Mouse (Mus musculus) hindbrain, embryonic 11.5 days (tissue): ENCODE data around the gene Apba2. TPM values are rescaled to one million over a fixed set of nuclear protein-coding genes. Genes with fewer than 3 reads are reported as not detected.

ENCODE experiments used
- ATAC-seq: fragments of 200-750 bp; cut with Nextera tagmentation; 2 replicates; pipeline ENCODE4 v1.8.0; 2017; ENCODE audit warnings: mild to moderate bottlenecking, moderate TSS enrichment, moderate library complexity; ENCODE audit not compliant: low FRiP score
- DNase-seq: peaks from one replicate; pipeline ENCODE4 v3.0.0-alpha.2; 2015; ENCODE audit warnings: low spot score
- H3K27ac ChIP-seq: fragments of 300-500 bp; sonication (generic); 2 replicates; pipeline ENCODE4 v1.5.1; 2014; ENCODE audit warnings: mild to moderate bottlenecking, low read depth, low read length
- H3K27me3 ChIP-seq: fragments of 300-500 bp; sonication (generic); 2 replicates; pipeline ENCODE4 v1.6.1; 2014; ENCODE audit warnings: mild to moderate bottlenecking, low read length, moderate library complexity, mixed read lengths; ENCODE audit not compliant: control insufficient read depth, insufficient read depth
- H3K36me3 ChIP-seq: fragments of 300-500 bp; sonication (generic); 2 replicates; pipeline ENCODE4 v1.6.1; 2014; ENCODE audit warnings: mild to moderate bottlenecking, low read length, moderate library complexity, mixed read lengths; ENCODE audit not compliant: control insufficient read depth, insufficient read depth
- H3K4me1 ChIP-seq: fragments of 300-500 bp; sonication (generic); replicated peaks from 2 replicates; pipeline ENCODE4 v1.6.1; 2014; ENCODE audit warnings: low read length, mixed read lengths; ENCODE audit not compliant: control insufficient read depth, insufficient read depth
- H3K4me2 ChIP-seq: fragments of 300-500 bp; sonication (generic); replicated peaks from 2 replicates; pipeline ENCODE4 v1.6.1; 2014; ENCODE audit warnings: mild to moderate bottlenecking, low read depth, low read length
- H3K4me3 ChIP-seq: fragments of 300-500 bp; sonication (generic); 2 replicates; pipeline ENCODE4 v1.5.1; 2014; ENCODE audit warnings: low read depth, low read length
- H3K9ac ChIP-seq: fragments of 300-500 bp; sonication (generic); 2 replicates; pipeline ENCODE4 v1.6.1; 2014; ENCODE audit warnings: low read depth, low read length
- H3K9me3 ChIP-seq: fragments of 300-500 bp; sonication (generic); 2 replicates; pipeline ENCODE4 v1.6.1; 2016; ENCODE audit warnings: low read length; ENCODE audit not compliant: control insufficient read depth
- WGBS: fragments of 180-500 bp; shearing (Covaris S2); extraction: QIAGEN DNeasy Blood & Tissue Kit; methylation state at CpG from one replicate; pipeline ENCODE4 v1.1.7; 2014; 5-methylcytosine and 5-hydroxymethylcytosine counted together
- polyA plus RNA-seq: library from polyadenylated mRNA; unstranded; fragments of >200 nt; fragmentation: Nextera tagmentation; extraction: Ambion mirVana; gene quantifications from 2 replicates; pipeline ENCODE4 v1.2.1, GENCODE M21; 2014

The Apba2 gene
- polyA plus RNA-seq, 1 experiment from 2014 or later: 67.0 TPM

GRCm38 (mm10) chr7:64728181-64728591 is 226.7 kb downstream of the Apba2 start:
- H3K9me3 ChIP-seq: no peaks in the 10 kb centered on the region
- no peak overlapping the region for H3K4me2 ChIP-seq
- H3K4me3 ChIP-seq: no peak overlapping the region
- WGBS: 81% methylated on average over 5 of the region's 5 CpGs
- H3K4me1 ChIP-seq: no peaks in the 10 kb centered on the region
- H3K27me3 ChIP-seq: no peaks in the 10 kb centered on the region
- no peak overlapping the region for H3K9ac ChIP-seq
- no peak overlapping the region for H3K27ac ChIP-seq
- no peak for DNase-seq
- H3K36me3 ChIP-seq: no peaks in the 10 kb centered on the region
- ATAC-seq: no peak

DNA sequence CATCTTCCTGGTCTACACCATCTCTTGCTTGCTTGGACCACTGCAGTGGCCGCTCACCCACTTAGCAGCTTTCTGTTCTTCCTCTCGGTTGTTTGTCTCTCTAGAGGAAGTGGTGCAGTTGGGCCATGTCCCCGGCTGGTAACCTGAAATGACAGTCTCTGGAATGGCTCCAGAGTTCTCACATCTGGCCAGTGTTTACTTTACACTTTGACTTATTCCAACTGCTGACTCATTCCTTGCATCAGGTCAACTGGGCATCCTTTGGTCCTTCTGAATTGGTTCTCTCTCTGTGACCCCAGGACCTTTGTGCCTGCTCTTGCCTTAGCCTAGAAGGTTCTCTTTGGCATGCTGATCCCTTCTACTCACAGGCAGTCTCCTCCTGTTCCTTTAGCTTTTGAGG is 227.3 kb downstream of the Apba2 start:
- Histone ChIP-seq H3K4me1 (no peaks in the 10 kb centered on the region), H3K36me3 (no peaks in the 10 kb centered on the region), H3K27ac (no peak overlapping the region), H3K27me3 (no peaks in the 10 kb centered on the region), H3K9me3 (no peaks in the 10 kb centered on the region), H3K4me3 (no peak overlapping the region), H3K9ac (no peak overlapping the region), H3K4me2 (no peak overlapping the region)
- 81% methylated on average over 3 of the region's 3 CpGs for WGBS
- no peak for ATAC-seq
- DNase-seq: no peak

DNA sequence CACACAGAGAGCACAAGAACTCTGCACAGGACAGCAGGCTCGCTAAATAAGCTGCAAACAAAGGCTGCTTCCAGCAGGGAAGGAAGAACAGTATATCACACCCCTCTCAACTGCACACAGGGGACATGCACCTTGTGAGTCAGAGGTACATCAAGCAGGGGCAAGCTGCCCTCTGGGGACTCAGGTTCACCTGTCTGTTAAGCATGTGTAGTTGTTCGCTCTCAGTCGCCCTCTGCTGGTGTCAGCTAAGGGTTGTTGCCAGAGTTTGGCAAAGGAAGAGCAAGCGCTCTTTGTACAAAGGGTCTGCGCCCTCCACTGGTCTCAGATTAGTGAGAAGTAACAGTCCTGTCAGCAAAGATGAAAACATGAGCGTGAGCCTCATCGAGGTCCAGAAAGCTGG is 228.3 kb downstream of the Apba2 start:
- no peak overlapping the region for H3K4me3 ChIP-seq
- WGBS: 32% methylated on average over 7 of the region's 7 CpGs

GRCm38 (mm10) chr7:64739131-64739530 is 237.6 kb downstream of the Apba2 start:
- H3K4me1 ChIP-seq: 0 out of 2 replicates have a peak, but pooled peaks cover 4% of the 10 kb centered on the region
- H3K4me2 ChIP-seq: no peak overlapping the region
- H3K4me3 ChIP-seq: no peak overlapping the region
- H3K27me3 ChIP-seq: no peaks in the 10 kb centered on the region
- peak; percentile 50 for ATAC-seq
- DNase-seq: peak; percentile 39
- no peak overlapping the region for H3K27ac ChIP-seq
- 24% methylated on average over 11 of the region's 11 CpGs for WGBS
- H3K36me3 ChIP-seq: no peaks in the 10 kb centered on the region
- no peak overlapping the region for H3K9ac ChIP-seq
- no peaks in the 10 kb centered on the region for H3K9me3 ChIP-seq

More for the DNA sequence above, 228.3 kb downstream of the Apba2 start:
- H3K27ac ChIP-seq: no peak overlapping the region
- DNase-seq (peak; percentile 82), ATAC-seq (peak; percentile 33)
- no peaks in the 10 kb centered on the region for H3K9me3 ChIP-seq
- no peaks in the 10 kb centered on the region for H3K36me3 ChIP-seq
- no peaks in the 10 kb centered on the region for H3K4me1 ChIP-seq
- no peak overlapping the region for H3K9ac ChIP-seq
- H3K4me2 ChIP-seq: no peak overlapping the region
- H3K27me3 ChIP-seq: no peaks in the 10 kb centered on the region

GRCm38 (mm10) chr7:64741333-64742307 is 240.1 kb downstream of the Apba2 start:
- Histone ChIP-seq H3K4me2 (no peak overlapping the region), H3K27me3 (no peaks in the 10 kb centered on the region), H3K36me3 (no peaks in the 10 kb centered on the region), H3K9me3 (no peaks in the 10 kb centered on the region), H3K4me3 (no peak overlapping the region), H3K9ac (no peak overlapping the region), H3K27ac (no peak overlapping the region), H3K4me1 (0 out of 2 replicates have a peak, but pooled peaks cover 4% of the 10 kb centered on the region)
- DNase-seq (peak; percentile 95), ATAC-seq (peak; percentile 68; the same call in 1 of the 2 replicates)
- 26% methylated on average over 8 of the region's 8 CpGs for WGBS

DNA sequence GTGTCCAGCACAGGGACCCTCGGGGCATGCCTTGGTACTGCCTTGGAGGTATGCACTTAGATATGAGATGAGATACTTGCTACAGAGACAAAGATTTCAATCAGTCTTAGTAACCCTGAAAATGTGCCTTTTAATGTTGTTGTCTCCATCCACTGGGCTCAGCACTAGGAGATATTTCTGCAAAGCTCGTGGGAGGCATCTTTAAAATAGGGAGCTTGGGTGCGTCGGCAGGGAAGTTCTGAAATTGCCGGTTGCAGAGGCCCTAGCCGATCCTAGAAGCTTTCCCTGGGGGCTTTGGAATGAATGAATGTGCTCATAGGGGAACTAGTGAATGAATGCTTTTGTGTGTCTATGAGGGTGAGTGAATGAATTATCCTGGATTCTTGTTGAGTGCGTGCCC is 242.1 kb downstream of the Apba2 start:
- no peak for DNase-seq
- Histone ChIP-seq H3K9me3 (no peaks in the 10 kb centered on the region), H3K4me2 (no peak overlapping the region), H3K9ac (no peak overlapping the region), H3K4me1 (0 out of 2 replicates have a peak, but pooled peaks cover 4% of the 10 kb centered on the region), H3K27me3 (no peaks in the 10 kb centered on the region), H3K36me3 (no peaks in the 10 kb centered on the region), H3K27ac (no peak overlapping the region), H3K4me3 (no peak overlapping the region)
- 92% methylated on average over 7 of the region's 7 CpGs for WGBS
- no peak for ATAC-seq

DNA sequence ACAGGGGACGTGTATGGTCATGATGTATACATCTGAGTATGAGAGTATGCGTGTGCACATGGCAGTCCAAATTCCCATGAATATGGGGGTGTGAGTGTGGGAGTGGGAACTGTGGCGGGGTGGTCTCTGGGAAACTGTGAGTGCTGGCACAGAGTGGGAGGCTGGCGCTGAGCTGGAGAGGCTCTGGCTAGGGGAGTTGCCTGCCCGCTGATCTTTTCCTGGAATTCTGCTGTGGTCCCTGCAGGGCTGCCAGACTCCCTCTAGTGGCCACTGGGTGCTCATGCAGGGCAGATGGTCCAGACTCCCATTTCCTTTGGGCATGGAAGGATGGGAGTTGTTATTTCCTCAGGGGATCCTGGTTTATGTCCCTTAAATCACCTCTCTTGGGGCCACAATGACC is 250.0 kb downstream of the Apba2 start:
- Histone ChIP-seq H3K9ac (no peak overlapping the region), H3K36me3 (no peaks in the 10 kb centered on the region), H3K4me3 (no peak overlapping the region), H3K4me1 (no peaks in the 10 kb centered on the region), H3K27ac (no peak overlapping the region), H3K9me3 (no peaks in the 10 kb centered on the region), H3K27me3 (no peaks in the 10 kb centered on the region), H3K4me2 (no peak overlapping the region)
- DNase-seq (peak; percentile 82), ATAC-seq (peak; percentile 77)
- WGBS: 41% methylated on average over 5 of the region's 5 CpGs

GRCm38 (mm10) chr7:64752133-64752532 is 250.6 kb downstream of the Apba2 start:
- H3K4me3 ChIP-seq: no peak overlapping the region
- 98% methylated on average over 7 of the region's 7 CpGs for WGBS
- no peak for ATAC-seq
- no peak overlapping the region for H3K4me2 ChIP-seq
- no peak for DNase-seq
- no peak overlapping the region for H3K27ac ChIP-seq
- H3K4me1 ChIP-seq: no peaks in the 10 kb centered on the region
- H3K9ac ChIP-seq: no peak overlapping the region
- H3K27me3 ChIP-seq: no peaks in the 10 kb centered on the region
- no peaks in the 10 kb centered on the region for H3K9me3 ChIP-seq
- no peaks in the 10 kb centered on the region for H3K36me3 ChIP-seq

DNA sequence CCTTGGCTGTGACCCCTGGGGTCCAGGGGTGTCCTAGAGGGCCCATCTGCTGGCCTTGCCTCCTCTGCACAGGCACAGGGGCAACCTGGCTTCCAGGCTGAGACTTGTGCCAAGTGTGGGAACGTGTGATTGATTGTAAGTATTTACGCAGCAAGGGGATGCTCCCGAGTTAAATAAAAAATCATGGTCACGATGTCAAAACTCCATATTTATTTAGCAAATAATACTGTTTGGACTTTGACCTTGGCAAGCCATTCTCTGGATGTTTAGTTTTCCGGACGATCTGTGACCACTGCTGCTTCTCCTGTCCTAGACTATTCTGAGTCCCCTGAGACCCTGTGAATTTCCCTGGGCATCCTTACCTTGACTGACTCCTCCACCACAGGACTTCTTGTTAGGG is 252.2 kb downstream of the Apba2 start:
- Histone ChIP-seq H3K4me1 (no peaks in the 10 kb centered on the region), H3K9ac (no peak overlapping the region), H3K4me2 (no peak overlapping the region), H3K9me3 (no peaks in the 10 kb centered on the region), H3K36me3 (no peaks in the 10 kb centered on the region), H3K27me3 (no peaks in the 10 kb centered on the region), H3K4me3 (no peak overlapping the region), H3K27ac (no peak overlapping the region)
- no peak for ATAC-seq
- no peak for DNase-seq
- WGBS: 86% methylated on average over 6 of the region's 6 CpGs
